Mouse (Mus musculus) cerebellum, adult 2 months (tissue): ENCODE results near the gene Whamm. TPM values are rescaled to one million over a fixed set of nuclear protein-coding genes. Genes with fewer than 3 reads are reported as not detected.

Source experiments
- DNase-seq, 2 experiments: peaks; one replicate each; pipeline ENCODE4 v3.0.0; 2021
- H3K27ac ChIP-seq: fragments of 200-500 bp; 2 replicates; pipeline ENCODE4 v1.5.1; 2012; ENCODE audit warnings: low read length, control low read depth, inconsistent platforms; ENCODE audit not compliant: insufficient read depth
- H3K27me3 ChIP-seq: fragments of 200-500 bp; 2 replicates; pipeline ENCODE4 v1.6.1; 2012; ENCODE audit warnings: inconsistent platforms, mild to moderate bottlenecking, low read length, moderate library complexity; ENCODE audit not compliant: control insufficient read depth, insufficient read depth
- H3K4me1 ChIP-seq: fragments of 200-500 bp; 2 replicates; pipeline ENCODE4 v1.6.1; 2011; ENCODE audit warnings: low read length; ENCODE audit not compliant: control insufficient read depth, insufficient read depth
- H3K4me3 ChIP-seq: fragments of 200-500 bp; replicated peaks from 2 replicates; pipeline ENCODE3; 2011; ENCODE audit warnings: mild to moderate bottlenecking, low read depth, low read length, control low read depth; ENCODE audit not compliant: insufficient read depth
- CTCF ChIP-seq: fragments of 200-500 bp; IDR thresholded peaks from 2 replicates; pipeline ENCODE4 v1.5.1; 2011; ENCODE audit warnings: low read depth, mild to moderate bottlenecking, control low read depth, low read length, moderate library complexity, borderline replicate concordance; ENCODE audit not compliant: insufficient read depth
- POLR2A ChIP-seq: fragments of 200-500 bp; IDR thresholded peaks from 2 replicates; pipeline ENCODE4 v1.6.1; 2011; ENCODE audit warnings: low read length, control low read depth, borderline replicate concordance; ENCODE audit not compliant: insufficient read depth
- WGBS: fragments of 180-500 bp; shearing (Covaris S2); methylation state at CpG from one replicate; pipeline ENCODE4 v1.1.7; 2018; 5-methylcytosine and 5-hydroxymethylcytosine counted together
- polyA plus RNA-seq: library from polyadenylated mRNA; depleted of rRNA; stranded (reverse); fragments of >200 nt; gene quantifications from 2 replicates; pipeline ENCODE4 v1.2.3, GENCODE M21; 2012; rRNA removed

The Whamm gene
- 28.6 and 29.4 TPM in 2 replicates for polyA plus RNA-seq

GRCm38 (mm10) chr7:81571108-81571940, at the start of gene Whamm:
Gene Whamm (plus strand): TSS chr7:81571266.
- Histone ChIP-seq H3K4me3 (peak within 1 kb of the TSS; percentile 58), H3K4me1 (peaks cover 11% of the 10 kb centered on the region), H3K27ac (peak within 1 kb of the TSS; percentile 80), H3K27me3 (no peaks in the 10 kb centered on the region)
- WGBS, result 2% methylated on average over 95 of the region's 96 CpGs
- TF ChIP-seq CTCF, result peak; percentile 32; the same call in 1 of the 2 replicates
- TF ChIP-seq POLR2A, result peak; percentile 88
- peak; percentile 92 to 95 for DNase-seq

GRCm38 (mm10) chr7:81523008-81523662, 47.9 kb upstream of the Whamm start:
- TF ChIP-seq POLR2A, result peak; percentile 98
- TF ChIP-seq CTCF, result no peak
- Histone ChIP-seq H3K27me3 (no peaks in the 10 kb centered on the region), H3K27ac (peak overlapping the region; percentile 62), H3K4me3 (peak overlapping the region; percentile 90), H3K4me1 (peaks cover 3% of the 10 kb centered on the region; the same call in 1 of the 2 replicates)
- DNase-seq, result peak; percentile 91 to 92
- WGBS, result under 1% methylated on average over 31 of the region's 31 CpGs

- DNase-seq, result no peak
- 4% methylated on average over 13 of the region's 13 CpGs for WGBS
- Histone ChIP-seq H3K27me3 (no peaks in the 10 kb centered on the region), H3K4me1 (peaks cover 3% of the 10 kb centered on the region; the same call in 1 of the 2 replicates), H3K4me3 (peak overlapping the region; percentile 90), H3K27ac (no peak overlapping the region)
- no peak for TF ChIP-seq CTCF
- no peak for TF ChIP-seq POLR2A
Observed at GRCm38 (mm10) chr7:81523663-81524017, 47.4 kb upstream of the Whamm start.

GRCm38 (mm10) chr7:81528918-81529317, 42.1 kb upstream of the Whamm start:
- H3K27ac ChIP-seq, result no peak overlapping the region
- no peaks in the 10 kb centered on the region for H3K27me3 ChIP-seq
- 91% methylated on average over 8 of the region's 8 CpGs for WGBS
- no peak for DNase-seq
- H3K4me1 ChIP-seq, result 0 out of 2 replicates have a peak, but pooled peaks cover 3% of the 10 kb centered on the region
- no peak overlapping the region for H3K4me3 ChIP-seq
- TF ChIP-seq POLR2A (no peak), CTCF (no peak)

- Histone ChIP-seq H3K27ac (no peak overlapping the region), H3K4me1 (no peaks in the 10 kb centered on the region), H3K4me3 (no peak overlapping the region), H3K27me3 (no peaks in the 10 kb centered on the region)
- no peak for DNase-seq
- TF ChIP-seq POLR2A, result no peak
- TF ChIP-seq CTCF, result no peak
- WGBS, result 88% methylated on average over 1 of the region's 1 CpGs
Observed at GRCm38 (mm10) chr7:81531462-81531861, 39.6 kb upstream of the Whamm start.

- WGBS, result 57% methylated on average over 4 of the region's 4 CpGs
- no peak for DNase-seq
- no peak for TF ChIP-seq CTCF
- no peak for TF ChIP-seq POLR2A
- Histone ChIP-seq H3K27ac (no peak overlapping the region), H3K4me3 (no peak overlapping the region), H3K27me3 (no peaks in the 10 kb centered on the region), H3K4me1 (no peaks in the 10 kb centered on the region)
Observed at GRCm38 (mm10) chr7:81536478-81536877, 34.6 kb upstream of the Whamm start.

- DNase-seq, result no peak
- Histone ChIP-seq H3K27me3 (no peaks in the 10 kb centered on the region), H3K4me3 (no peak overlapping the region), H3K27ac (no peak overlapping the region), H3K4me1 (no peaks in the 10 kb centered on the region)
- no peak for TF ChIP-seq POLR2A
- no peak for TF ChIP-seq CTCF
- WGBS, result 92% methylated on average over 2 of the region's 2 CpGs
Observed at GRCm38 (mm10) chr7:81538070-81538675, 32.9 kb upstream of the Whamm start.
